Mouse (Mus musculus) spleen, adult 2 months (tissue): ENCODE results near the gene Sae1.

ENCODE experiments used
- CTCF ChIP-seq: fragments of 200-500 bp; IDR thresholded peaks from 2 replicates; pipeline ENCODE4 v1.5.1; 2011; ENCODE audit warnings: mild to moderate bottlenecking, inconsistent platforms; ENCODE audit not compliant: insufficient read depth, insufficient read length, insufficient replicate concordance; ENCODE audit errors: extremely low read depth
- POLR2A ChIP-seq: fragments of 200-500 bp; IDR thresholded peaks from 2 replicates; pipeline ENCODE4 v1.6.1; 2011; ENCODE audit warnings: low read depth, low read length, inconsistent platforms

DNA sequence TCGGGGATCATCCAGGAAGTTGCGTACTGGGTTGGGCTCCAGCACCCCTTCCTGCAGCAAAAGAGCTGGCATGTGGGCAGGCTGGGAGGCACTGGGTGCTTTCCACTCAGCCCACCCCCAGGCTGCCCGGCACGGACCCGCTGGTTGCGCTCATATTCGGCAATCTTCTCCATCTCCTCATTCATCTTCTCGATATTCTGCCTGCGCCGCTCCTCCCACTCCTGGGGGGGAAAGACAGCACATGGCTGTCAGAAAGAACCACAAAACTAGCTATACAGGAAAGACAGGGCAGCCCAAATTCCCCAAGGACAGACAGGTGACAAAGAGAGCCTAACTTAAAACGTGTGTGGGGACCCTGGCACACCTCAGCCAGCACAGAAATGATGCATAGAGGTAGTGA is 106.9 kb downstream of the Sae1 start:
- TF ChIP-seq CTCF: no peak
- TF ChIP-seq POLR2A: no peak
